Mouse (Mus musculus) hindbrain, embryonic 10.5 days (tissue): ENCODE results near the gene Mum1. TPM values are rescaled to one million over a fixed set of nuclear protein-coding genes. Genes with fewer than 3 reads are reported as not detected.
A peak's percentile ranks its signal among the peaks of the same experiment; 100 is the strongest.

ENCODE experiments used
- DNase-seq: peaks from one replicate; pipeline ENCODE4 v3.0.0-alpha.2; 2017; ENCODE audit warnings: low spot score
- H3K27ac ChIP-seq: fragments of 300-500 bp; sonication (generic); 2 replicates; pipeline ENCODE4 v1.5.1; 2016; ENCODE audit warnings: mild to moderate bottlenecking, moderate library complexity
- H3K27me3 ChIP-seq: fragments of 300-500 bp; sonication (generic); 2 replicates; pipeline ENCODE4 v1.6.1; 2016; ENCODE audit warnings: mild to moderate bottlenecking; ENCODE audit not compliant: poor library complexity, insufficient read depth, severe bottlenecking
- H3K36me3 ChIP-seq: fragments of 300-500 bp; sonication (generic); 2 replicates; pipeline ENCODE4 v1.6.1; 2016; ENCODE audit warnings: mild to moderate bottlenecking, moderate library complexity
- H3K4me1 ChIP-seq: fragments of 300-500 bp; sonication (generic); replicated peaks from 2 replicates; pipeline ENCODE4 v1.6.1; 2016; ENCODE audit warnings: mild to moderate bottlenecking
- H3K4me3 ChIP-seq: fragments of 300-500 bp; sonication (generic); 2 replicates; pipeline ENCODE4 v1.5.1; 2016; ENCODE audit warnings: mild to moderate bottlenecking, moderate library complexity
- H3K9me3 ChIP-seq: fragments of 300-500 bp; sonication (generic); 2 replicates; pipeline ENCODE4 v1.6.1; 2016; ENCODE audit warnings: mild to moderate bottlenecking, moderate library complexity
- WGBS: fragments of 180-500 bp; shearing (Covaris S2); methylation state at CpG from one replicate; pipeline ENCODE4 v1.1.7; 2016; 5-methylcytosine and 5-hydroxymethylcytosine counted together
- polyA plus RNA-seq: library from polyadenylated mRNA; unstranded; fragments of >200 nt; fragmentation: Nextera tagmentation; extraction: Ambion mirVana; gene quantifications from 2 replicates; pipeline ENCODE4 v1.2.1, GENCODE M21; 2016

Gene Mum1
- polyA plus RNA-seq, 1 experiment from 2014 or later, result 63.6 TPM

- WGBS, result 88% methylated on average over 6 of the region's 6 CpGs
- Histone ChIP-seq H3K4me3 (peak overlapping the region; percentile 2; the same call in 1 of the 2 replicates), H3K27ac (no peak overlapping the region)
Measured at GRCm38 (mm10) chr10:80270734-80271181, 44.5 kb downstream of the Mum1 start.

GRCm38 (mm10) chr10:80271186-80271843 is 45.1 kb downstream of the Mum1 start:
- 92% methylated on average over 5 of the region's 5 CpGs for WGBS
- Histone ChIP-seq H3K27ac (no peak overlapping the region; the same call in 1 of the 2 replicates), H3K36me3 (peaks cover 87% of the 10 kb centered on the region)

More at GRCm38 (mm10) chr10:80270734-80271181, 44.5 kb downstream of the Mum1 start:
- H3K9me3 ChIP-seq, result no peaks in the 10 kb centered on the region
- H3K27me3 ChIP-seq, result no peaks in the 10 kb centered on the region
- peaks cover 82% of the 10 kb centered on the region for H3K36me3 ChIP-seq
- no peak for DNase-seq
- H3K4me1 ChIP-seq, result peaks cover 60% of the 10 kb centered on the region

DNA sequence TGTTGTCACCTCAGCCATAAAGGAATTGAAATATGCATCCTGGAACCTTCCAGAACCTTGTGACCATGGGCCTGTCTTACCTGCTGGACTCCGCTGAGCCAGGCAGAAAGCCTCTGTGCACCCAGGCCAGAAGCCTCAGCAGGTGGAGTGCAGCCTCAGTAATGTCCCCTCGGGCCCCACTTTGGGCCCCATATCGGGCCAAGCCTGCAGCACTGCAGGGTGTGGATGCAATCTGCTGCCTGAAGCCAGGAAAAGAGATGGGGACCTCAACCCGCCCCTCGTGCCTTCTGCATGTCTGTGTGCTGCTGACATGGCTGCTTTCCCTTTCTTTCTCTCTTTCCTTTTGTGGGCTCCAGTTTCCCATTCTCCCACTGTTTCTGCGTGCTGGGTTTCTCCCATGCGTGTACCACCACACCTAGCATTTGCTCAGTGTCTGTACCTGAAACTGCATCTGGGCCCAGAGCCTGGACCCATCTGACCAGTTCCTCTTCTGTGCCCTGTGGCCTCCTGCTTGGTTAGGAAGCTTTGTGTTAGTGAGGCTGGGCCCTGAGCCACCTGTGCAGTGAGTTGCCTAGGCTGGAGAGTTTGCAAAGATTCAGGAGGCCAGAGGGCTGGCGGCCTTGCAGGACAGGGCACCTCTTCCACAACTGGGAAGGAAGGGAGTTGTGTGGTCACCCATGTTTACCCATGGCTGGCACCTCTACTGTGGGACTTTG is 45.8 kb downstream of the Mum1 start:
- WGBS, result 91% methylated on average over 8 of the region's 8 CpGs
- no peaks in the 10 kb centered on the region for H3K9me3 ChIP-seq
- H3K4me3 ChIP-seq, result peak overlapping the region; percentile 14; the same call in 1 of the 2 replicates
- no peaks in the 10 kb centered on the region for H3K27me3 ChIP-seq
- H3K27ac ChIP-seq, result no peak overlapping the region
- peaks cover 47% of the 10 kb centered on the region for H3K4me1 ChIP-seq
- DNase-seq, result no peak
- H3K36me3 ChIP-seq, result peaks cover 91% of the 10 kb centered on the region

More at GRCm38 (mm10) chr10:80271186-80271843, 45.1 kb downstream of the Mum1 start:
- DNase-seq, result no peak
- peaks cover 55% of the 10 kb centered on the region for H3K4me1 ChIP-seq
- no peaks in the 10 kb centered on the region for H3K27me3 ChIP-seq
- no peak overlapping the region for H3K4me3 ChIP-seq
- H3K9me3 ChIP-seq, result no peaks in the 10 kb centered on the region

DNA sequence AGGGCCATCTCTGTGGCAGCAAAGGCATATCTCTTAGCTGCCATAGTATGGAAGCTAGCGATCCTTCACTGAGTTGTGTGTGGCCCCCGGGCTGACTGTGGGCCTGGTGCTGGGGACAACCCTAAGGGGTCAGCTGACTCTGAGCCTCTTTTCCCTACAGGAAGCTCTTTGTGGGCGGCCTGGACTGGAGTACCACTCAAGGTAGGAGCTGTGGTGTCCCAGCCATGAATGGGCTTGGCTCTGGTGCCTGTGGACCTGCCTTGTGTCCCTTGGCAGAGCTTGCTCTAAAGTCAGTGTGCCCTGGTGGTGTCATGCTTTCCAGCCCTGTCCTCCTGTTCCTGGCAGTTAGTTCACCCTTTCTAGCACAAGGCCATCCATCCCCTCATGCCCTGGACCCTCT is 47.6 kb downstream of the Mum1 start:
- no peaks in the 10 kb centered on the region for H3K27me3 ChIP-seq
- H3K27ac ChIP-seq, result no peak overlapping the region
- H3K36me3 ChIP-seq, result peaks cover 94% of the 10 kb centered on the region
- no peaks in the 10 kb centered on the region for H3K9me3 ChIP-seq
- 88% methylated on average over 3 of the region's 3 CpGs for WGBS
- H3K4me3 ChIP-seq, result peak overlapping the region; percentile 9; the same call in 1 of the 2 replicates
- no peak for DNase-seq
- H3K4me1 ChIP-seq, result peaks cover 30% of the 10 kb centered on the region

GRCm38 (mm10) chr10:80276238-80276637 is 50.0 kb downstream of the Mum1 start:
- no peak overlapping the region for H3K27ac ChIP-seq
- no peaks in the 10 kb centered on the region for H3K9me3 ChIP-seq
- WGBS, result 90% methylated on average over 5 of the region's 5 CpGs
- DNase-seq, result no peak
- H3K36me3 ChIP-seq, result peaks cover 95% of the 10 kb centered on the region
- H3K4me1 ChIP-seq, result peaks cover 13% of the 10 kb centered on the region
- no peaks in the 10 kb centered on the region for H3K27me3 ChIP-seq
- no peak overlapping the region for H3K4me3 ChIP-seq

DNA sequence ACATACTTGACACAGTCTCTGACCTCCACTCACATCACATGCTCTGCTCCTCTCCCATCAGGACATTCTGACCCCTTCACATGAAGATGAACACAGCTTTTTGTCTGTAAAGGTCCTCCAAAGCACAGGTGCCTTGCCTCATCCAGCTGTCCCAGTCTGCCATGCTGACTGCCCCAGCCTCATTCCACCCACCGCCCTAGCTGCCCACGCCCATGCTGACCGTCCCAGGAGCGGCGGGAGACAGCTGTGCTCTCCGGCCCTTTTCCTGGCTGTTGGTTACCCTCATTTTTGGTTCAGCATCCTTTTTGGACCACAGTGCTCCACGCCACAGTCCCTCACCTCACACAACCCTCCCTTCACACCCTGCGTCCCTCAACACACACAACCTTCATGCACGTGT is 52.2 kb downstream of the Mum1 start:
- Histone ChIP-seq H3K27ac (no peak overlapping the region), H3K9me3 (no peaks in the 10 kb centered on the region), H3K36me3 (peaks cover 100% of the 10 kb centered on the region), H3K4me3 (no peak overlapping the region), H3K27me3 (no peaks in the 10 kb centered on the region), H3K4me1 (peaks cover 10% of the 10 kb centered on the region)
- WGBS, result 95% methylated on average over 9 of the region's 9 CpGs
- DNase-seq, result no peak

DNA sequence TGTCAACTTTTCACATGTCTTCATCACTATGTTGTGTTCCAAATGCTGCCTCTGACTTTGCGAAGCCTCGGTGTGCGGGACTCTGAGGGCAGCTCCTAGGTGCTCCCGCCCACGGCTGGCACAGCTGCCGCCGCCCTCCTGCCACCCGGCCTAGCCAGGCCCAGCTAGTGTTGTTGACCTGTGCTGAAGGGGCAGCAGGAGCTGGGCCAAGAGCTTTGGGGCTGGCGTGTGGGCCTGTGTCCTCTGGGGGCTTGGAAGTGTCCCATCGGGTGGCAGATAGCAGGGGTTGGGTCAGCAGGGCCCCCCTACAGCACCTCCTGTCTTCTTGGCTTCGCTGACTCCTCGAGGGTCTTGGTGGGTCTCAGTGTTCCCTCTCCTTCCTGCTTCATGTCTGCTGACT is 53.0 kb downstream of the Mum1 start:
- Histone ChIP-seq H3K9me3 (no peaks in the 10 kb centered on the region), H3K27me3 (no peaks in the 10 kb centered on the region), H3K36me3 (peaks cover 100% of the 10 kb centered on the region), H3K27ac (no peak overlapping the region), H3K4me3 (no peak overlapping the region), H3K4me1 (peaks cover 10% of the 10 kb centered on the region)
- no peak for DNase-seq
- 95% methylated on average over 12 of the region's 12 CpGs for WGBS

GRCm38 (mm10) chr10:80281304-80281703 is 55.1 kb downstream of the Mum1 start:
- Histone ChIP-seq H3K4me3 (0 out of 2 replicates have a peak overlapping the region, but pooled peaks have one; percentile 18), H3K9me3 (no peaks in the 10 kb centered on the region), H3K36me3 (peaks cover 100% of the 10 kb centered on the region), H3K4me1 (peaks cover 14% of the 10 kb centered on the region), H3K27me3 (no peaks in the 10 kb centered on the region), H3K27ac (no peak overlapping the region)
- 84% methylated on average over 7 of the region's 7 CpGs for whole genome bisulfite sequencing
- DNase-seq, result no peak

GRCm38 (mm10) chr10:80281921-80282371 is 55.7 kb downstream of the Mum1 start:
- WGBS, result 87% methylated on average over 8 of the region's 8 CpGs
- H3K27ac ChIP-seq, result no peak overlapping the region
- peaks cover 100% of the 10 kb centered on the region for H3K36me3 ChIP-seq

DNA sequence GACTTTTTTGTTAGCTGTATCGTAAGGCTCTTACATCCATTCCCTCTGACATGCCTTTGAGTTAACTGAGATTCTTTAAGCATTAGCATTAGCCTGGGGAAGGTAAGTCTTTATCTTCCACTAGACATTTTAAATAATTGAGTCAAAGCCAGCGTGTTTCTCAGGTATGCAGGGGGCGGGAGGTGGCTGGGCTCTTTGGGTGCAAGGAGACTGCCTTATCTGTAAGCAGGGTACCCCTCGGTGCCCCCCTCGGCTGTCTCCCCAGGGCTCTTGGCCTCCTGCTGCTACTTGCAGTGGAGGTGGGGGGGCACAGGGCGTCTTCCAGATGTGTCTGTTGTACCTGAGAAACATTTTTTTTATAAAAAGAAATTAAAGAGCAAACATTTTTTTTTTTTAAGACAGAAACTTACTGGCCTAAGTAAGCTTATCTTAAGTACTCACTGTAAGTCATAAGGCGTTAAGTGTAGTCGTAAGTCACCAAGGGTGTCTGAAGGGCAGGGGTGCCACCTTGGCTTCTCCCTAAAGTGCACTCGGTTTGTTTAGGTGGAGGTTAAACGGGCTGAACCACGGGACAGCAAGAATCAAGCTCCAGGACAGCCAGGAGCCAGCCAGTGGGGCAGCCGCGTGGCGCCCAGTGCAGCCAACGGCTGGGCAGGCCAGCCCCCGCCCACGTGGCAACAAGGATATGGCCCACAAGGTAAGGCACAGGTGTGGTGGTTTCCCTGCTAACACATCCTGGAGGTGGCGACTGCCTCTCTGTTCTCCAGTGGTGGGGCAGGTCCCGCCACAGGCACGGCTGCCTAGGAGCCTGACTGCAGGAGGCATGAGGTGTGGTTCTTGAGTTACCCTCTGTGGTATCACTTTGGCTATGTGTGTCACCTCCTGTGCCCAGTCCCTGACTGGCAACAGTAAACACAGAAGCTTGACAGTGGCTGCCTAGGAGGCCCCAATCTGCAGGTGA is 56.5 kb downstream of the Mum1 start:
- peaks cover 100% of the 10 kb centered on the region for H3K36me3 ChIP-seq
- 92% methylated on average over 20 of the region's 20 CpGs for WGBS
- peaks cover 14% of the 10 kb centered on the region for H3K4me1 ChIP-seq

More at GRCm38 (mm10) chr10:80281921-80282371, 55.7 kb downstream of the Mum1 start:
- Histone ChIP-seq H3K27me3 (no peaks in the 10 kb centered on the region), H3K9me3 (no peaks in the 10 kb centered on the region), H3K4me1 (peaks cover 14% of the 10 kb centered on the region), H3K4me3 (no peak overlapping the region)
- no peak for DNase-seq

GRCm38 (mm10) chr10:80285222-80286070 is 59.2 kb downstream of the Mum1 start:
- peaks cover 14% of the 10 kb centered on the region for H3K4me1 ChIP-seq

More for the DNA sequence above, 56.5 kb downstream of the Mum1 start:
- Histone ChIP-seq H3K4me3 (no peak overlapping the region), H3K9me3 (no peaks in the 10 kb centered on the region), H3K27me3 (no peaks in the 10 kb centered on the region), H3K27ac (no peak overlapping the region)
- no peak for DNase-seq

More at GRCm38 (mm10) chr10:80285222-80286070, 59.2 kb downstream of the Mum1 start:
- WGBS, result 71% methylated on average over 9 of the region's 15 CpGs
- no peak for DNase-seq
- Histone ChIP-seq H3K27me3 (no peaks in the 10 kb centered on the region), H3K4me3 (no peak overlapping the region), H3K27ac (0 out of 2 replicates have a peak overlapping the region, but pooled peaks have one; percentile 47), H3K36me3 (peaks cover 93% of the 10 kb centered on the region), H3K9me3 (no peaks in the 10 kb centered on the region)
